Mouse (Mus musculus): ENCODE measurements around the gene Mpp3.

DNA sequence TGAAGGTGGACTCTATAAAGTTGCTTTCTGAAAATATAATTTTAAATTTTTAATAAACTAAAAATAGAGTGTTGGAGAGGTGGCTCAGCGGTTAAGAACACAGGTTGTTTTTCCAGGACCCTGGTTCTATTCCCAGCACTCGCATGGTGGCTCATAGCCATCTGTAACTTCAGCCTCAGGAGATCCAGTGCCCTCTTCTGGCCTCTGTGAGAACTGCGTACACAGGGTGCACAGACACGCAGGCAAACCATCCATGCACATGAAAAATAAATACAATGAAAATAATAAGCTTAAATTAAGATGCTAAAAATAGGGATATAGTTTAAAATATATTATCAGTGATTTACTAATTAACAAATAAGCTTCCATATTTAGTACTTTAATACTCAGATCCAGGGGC is 12.4 kb upstream of the Mpp3 start:
- TF ChIP-seq USF1 (IDR thresholded peaks at IDR 0.05; ENCODE audit: low read depth): no peak
- no peak for TF ChIP-seq POLR2A (IDR thresholded peaks at IDR 0.05; ENCODE audit: insufficient read length, low read depth)
- TF ChIP-seq MAX (IDR thresholded peaks at IDR 0.05; ENCODE audit: low read depth): no peak
- no peak for TF ChIP-seq SRF (IDR thresholded peaks at IDR 0.05; ENCODE audit: control insufficient read depth, insufficient read length, low read depth)
- no peak for TF ChIP-seq MYOD1 (IDR thresholded peaks at IDR 0.05; ENCODE audit: control insufficient read depth in 1 of 3, insufficient read length in 2 of 3, low read depth in 2 of 3)
- no peak for TF ChIP-seq E2F4 (IDR thresholded peaks at IDR 0.05; ENCODE audit: insufficient read depth)
- TF ChIP-seq TCF12 (IDR thresholded peaks at IDR 0.05; ENCODE audit: insufficient read depth, poor library complexity, severe bottlenecking): no peak
- no peak for TF ChIP-seq MYOG (IDR thresholded peaks at IDR 0.05; ENCODE audit: control insufficient read depth in 1 of 3, insufficient read depth in 1 of 3, insufficient read length in 2 of 3, low read depth in 2 of 3)
- no peak for TF ChIP-seq POLR2AphosphoS2 (IDR thresholded peaks at IDR 0.05; ENCODE audit: insufficient read length, low read depth)
- no peak for TF ChIP-seq TCF3 (IDR thresholded peaks at IDR 0.05; ENCODE audit: insufficient read length, low read depth)
- TF ChIP-seq REST (IDR thresholded peaks at IDR 0.05; ENCODE audit: insufficient read depth, insufficient read length): no peak
- no peak for TF ChIP-seq CEBPB (IDR thresholded peaks at IDR 0.05; ENCODE audit: insufficient read depth, poor library complexity, severe bottlenecking)
